ENCODE assay signal across 33 mouse cellular contexts in genomic region chr17:48293500-48294194, GRCm38 (mm10). TPM values are rescaled to one million over a fixed set of nuclear protein-coding genes. Genes with fewer than 3 reads are reported as not detected.
DNase-seq lines count a peak whose midpoint lies in the region; ATAC-seq lines count a peak whose summit lies in the region.
"Had no signal": no experiment of that assay in that cellular context is flagged by ENCODE, and none has a peak within 500 bp of the region (broad histone marks: within the 10 kb centered on the region; RNA-seq: fewer than 3 reads in every experiment).

No protein-coding gene starts in this region.

- 0 out of 2 replicates have a peak, but pooled peaks cover 6% of the 10 kb centered on the region for H3K27me3 ChIP-seq in forebrain, embryonic 12.5 days
- H3K27me3 ChIP-seq: embryonic facial prominence, embryonic 13.5 days; forebrain, embryonic 13.5 days; heart, embryonic 12.5 days; limb, embryonic 12.5 days; liver, embryonic 12.5 days; midbrain, embryonic 15.5 days; neural tube, embryonic 15.5 days had no signal

- H3K27ac ChIP-seq in forebrain, embryonic 12.5 days, result no peak overlapping the region
- H3K27ac ChIP-seq: embryonic facial prominence, embryonic 13.5 days; forebrain, embryonic 13.5 days; limb, embryonic 12.5 days; liver, embryonic 12.5 days; midbrain, embryonic 15.5 days; neural tube, embryonic 15.5 days; stomach, postnatal 0 days had no signal

- no peak overlapping the region for H3K4me3 ChIP-seq in forebrain, embryonic 12.5 days (replicated peaks)
- H3K4me3 ChIP-seq: embryonic facial prominence, embryonic 13.5 days; erythroblast, embryonic 14.5 days; forebrain, embryonic 13.5 days; heart, embryonic 12.5 days; limb, embryonic 12.5 days; liver, embryonic 12.5 days; midbrain, embryonic 15.5 days; neural tube, embryonic 15.5 days had no signal

- WGBS in forebrain, embryonic 12.5 days, result 84% methylated on average over 5 of the region's 5 CpGs

- ATAC-seq in megakaryocyte, adult 5-6 weeks (ENCODE audit: poor library complexity, severe bottlenecking), result peak; percentile 45
- ATAC-seq in forebrain, embryonic 12.5 days (ENCODE audit: low FRiP score), result no peak
- ATAC-seq: forebrain, embryonic 13.5 days; liver, embryonic 12.5 days; midbrain, embryonic 15.5 days had no signal

- H3K4me1 ChIP-seq in forebrain, embryonic 12.5 days, result no peaks in the 10 kb centered on the region
- H3K4me1 ChIP-seq: embryonic facial prominence, embryonic 13.5 days; forebrain, embryonic 13.5 days; heart, embryonic 12.5 days; limb, embryonic 12.5 days; midbrain, embryonic 15.5 days; neural tube, embryonic 15.5 days had no signal

- no peaks in the 10 kb centered on the region for H3K9me3 ChIP-seq in forebrain, embryonic 12.5 days
- H3K9me3 ChIP-seq: embryonic facial prominence, embryonic 13.5 days; forebrain, embryonic 13.5 days; heart, embryonic 12.5 days; limb, embryonic 12.5 days; liver, embryonic 12.5 days; midbrain, embryonic 15.5 days; neural tube, embryonic 15.5 days had no signal

- H3K9ac ChIP-seq in forebrain, embryonic 12.5 days, result no peak overlapping the region
- H3K9ac ChIP-seq: embryonic facial prominence, embryonic 13.5 days; forebrain, embryonic 13.5 days; heart, embryonic 12.5 days; limb, embryonic 12.5 days; liver, embryonic 12.5 days; midbrain, embryonic 15.5 days; neural tube, embryonic 15.5 days had no signal

- peak; percentile 72 for DNase-seq in A20 (ENCODE audit: low read depth, low spot score)
- peak; percentile 45 for DNase-seq in CD4-positive helper T cell, adult 2 months (ENCODE audit: low read depth, low spot score)
- DNase-seq in T-cell, adult 2 months (ENCODE audit: low spot score), result peak; percentile 23
- DNase-seq in right cerebral cortex, postnatal 4 days, result no peak
- DNase-seq in retina, embryonic 14.5 days (ENCODE audit: low spot score), result no peak
- DNase-seq in left cerebral cortex, adult 11 months (ENCODE audit: low spot score), result no peak
- DNase-seq: adrenal gland, postnatal 14 days; cerebellum, adult 2 months; cerebellum, postnatal 25 days; embryo, embryonic 11 days; gastrocnemius, postnatal 10 days; heart, adult 18-20 months; heart, postnatal 10 days; kidney, adult 2 months; kidney, postnatal 14 days; lung, adult 2 months; lung, postnatal 36 days had no signal

- no peak overlapping the region for H3K4me2 ChIP-seq in forebrain, embryonic 12.5 days
- H3K4me2 ChIP-seq: embryonic facial prominence, embryonic 13.5 days; forebrain, embryonic 13.5 days; heart, embryonic 12.5 days; limb, embryonic 12.5 days; liver, embryonic 12.5 days; midbrain, embryonic 15.5 days; neural tube, embryonic 15.5 days had no signal

- no peaks in the 10 kb centered on the region for H3K36me3 ChIP-seq in forebrain, embryonic 12.5 days (replicated peaks)
- H3K36me3 ChIP-seq: embryonic facial prominence, embryonic 13.5 days; heart, embryonic 12.5 days; limb, embryonic 12.5 days; liver, embryonic 12.5 days; midbrain, embryonic 15.5 days; neural tube, embryonic 15.5 days had no signal

RNA-seq across cellular contexts. Expression of gene Treml2, which starts 5.7 kb away (rescaled TPM):
- 48.1 and 51.7 TPM in 2 replicates for total RNA-seq in megakaryocyte, adult 5-6 weeks (2015)
- total RNA-seq in megakaryocyte, adult 5-6 weeks (2017), result 45.3 and 52.1 TPM in 2 replicates
- polyA plus RNA-seq in forebrain, embryonic 12.5 days (2016; fragmentation: Nextera tagmentation; extraction: Ambion mirVana), result 0.11 and 0.23 TPM in 2 replicates
- polyA plus RNA-seq: midbrain, embryonic 15.5 days had no signal

RNA-seq across cellular contexts. Expression of gene B430306N03Rik, which starts 22.3 kb away (rescaled TPM):
- 68.9 and 78.4 TPM in 2 replicates for total RNA-seq in megakaryocyte, adult 5-6 weeks (2015)
- 34.0 and 39.6 TPM in 2 replicates for total RNA-seq in megakaryocyte, adult 5-6 weeks (2017)
- polyA plus RNA-seq in forebrain, embryonic 12.5 days (2016; fragmentation: Nextera tagmentation; extraction: Ambion mirVana), result 0.13 TPM in 1 of 2 replicates, not detected in the other
- polyA plus RNA-seq: embryonic facial prominence, embryonic 13.5 days; hindbrain, embryonic 11.5 days had no signal

RNA-seq across cellular contexts. Expression of gene Treml4, which starts 29.6 kb away (rescaled TPM):
- 5.5 and 6.3 TPM in 2 replicates for total RNA-seq in megakaryocyte, adult 5-6 weeks (2015)
- total RNA-seq in megakaryocyte, adult 5-6 weeks (2017), result 15.4 and 20.2 TPM in 2 replicates
- polyA plus RNA-seq in forebrain, embryonic 12.5 days (2016; fragmentation: Nextera tagmentation; extraction: Ambion mirVana), result 0.26 and 0.41 TPM in 2 replicates
- total RNA-seq: layer of hippocampus, adult 18-20 months; layer of hippocampus, postnatal 25 days; left cerebral cortex, postnatal 14 days had no signal
- polyA plus RNA-seq: limb, embryonic 12.5 days; midbrain, embryonic 15.5 days; neural tube, embryonic 15.5 days had no signal

RNA-seq across cellular contexts. Expression of gene Trem3, which starts 46.1 kb away (rescaled TPM):
- total RNA-seq in megakaryocyte, adult 5-6 weeks (2015), result 77.8 and 87.0 TPM in 2 replicates
- total RNA-seq in megakaryocyte, adult 5-6 weeks (2017), result 72.1 and 98.8 TPM in 2 replicates
- not detected in 2 replicates for polyA plus RNA-seq in forebrain, embryonic 12.5 days (2016; fragmentation: Nextera tagmentation; extraction: Ambion mirVana)
- total RNA-seq: heart, adult 18-20 months; heart, postnatal 10 days; layer of hippocampus, adult 18-20 months; layer of hippocampus, postnatal 25 days had no signal
- polyA plus RNA-seq: cerebellum, adult 2 months; embryonic facial prominence, embryonic 13.5 days; erythroblast, embryonic 14.5 days; forebrain, embryonic 13.5 days; heart, embryonic 12.5 days; hindbrain, embryonic 11.5 days; limb, embryonic 12.5 days; midbrain, embryonic 15.5 days; neural tube, embryonic 15.5 days; stomach, postnatal 0 days; urinary bladder, adult 2 months had no signal

RNA-seq across cellular contexts. Expression of gene Trem2, which starts 52.6 kb away (rescaled TPM):
- total RNA-seq in megakaryocyte, adult 5-6 weeks (2015), result 50.6 and 58.3 TPM in 2 replicates
- total RNA-seq in megakaryocyte, adult 5-6 weeks (2017), result 85.8 and 90.5 TPM in 2 replicates
- 2.4 TPM in 2 replicates for polyA plus RNA-seq in forebrain, embryonic 12.5 days (2016; fragmentation: Nextera tagmentation; extraction: Ambion mirVana)

Comparison
In these comparisons a context has a peak if more than half of its experiments do, and no peak if none do; other contexts are left out.
1. DNase-seq: peak in A20 (single experiment), CD4-positive helper T cell, adult 2 months (single experiment) and T-cell, adult 2 months (single experiment); none in right cerebral cortex, postnatal 4 days (single experiment), retina, embryonic 14.5 days (single experiment) and left cerebral cortex, adult 11 months (single experiment).